Mouse (Mus musculus) brain, embryonic 14.5 days (tissue): Measurements from ENCODE around the gene Gins2.

ENCODE experiments used
- CTCF ChIP-seq: fragments of 200-500 bp; IDR thresholded peaks from 2 replicates; pipeline ENCODE4 v1.5.1; 2012; ENCODE audit warnings: inconsistent platforms, mild to moderate bottlenecking, moderate library complexity, borderline replicate concordance; ENCODE audit not compliant: insufficient read depth, insufficient read length; ENCODE audit errors: extremely low read depth
- POLR2A ChIP-seq: fragments of 200-500 bp; IDR thresholded peaks from 2 replicates; pipeline ENCODE4 v1.6.1; 2012; ENCODE audit warnings: mild to moderate bottlenecking, inconsistent platforms, borderline replicate concordance; ENCODE audit not compliant: poor library complexity, insufficient read depth, insufficient read length, severe bottlenecking; ENCODE audit errors: extremely low read depth

GRCm38 (mm10) chr8:120536306-120537206, 52.5 kb downstream of the Gins2 start:
- no peak for TF ChIP-seq POLR2A
- no peak for TF ChIP-seq CTCF
